Mouse (Mus musculus): ENCODE measurements at regions not wholly inside any gene's neighbourhood (a gene's known extent, or its start where the extent isn't known, plus 50 kb on each side); places are given as distances from the start of the nearest gene placed in this dataset.

DNA sequence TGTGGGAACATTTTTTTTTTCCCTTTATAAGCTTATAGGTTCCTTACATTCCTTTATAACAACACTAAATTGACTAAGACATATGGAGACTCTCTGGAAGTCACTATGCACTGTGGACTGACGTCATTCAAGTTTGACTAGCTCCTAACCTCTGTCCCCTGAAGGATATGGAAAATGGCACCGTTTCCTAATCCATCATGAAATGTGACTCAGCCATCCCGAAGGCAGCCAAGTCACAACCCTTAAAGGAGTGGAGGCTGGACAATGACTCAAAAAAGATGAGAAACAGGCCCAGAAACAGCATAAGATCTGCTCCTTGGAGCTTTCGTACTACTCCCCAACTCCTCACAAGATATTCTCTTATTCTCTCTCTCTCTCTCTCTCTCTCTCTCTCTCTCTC lies 253.5 kb downstream of the Hhipl2 start:
- 86% methylated on average over 4 of the region's 4 CpGs for WGBS
- Histone ChIP-seq H3K9me3 (ENCODE audit: control insufficient read depth, low read length) (0 out of 2 replicates have a peak, but pooled peaks cover 2% of the 10 kb centered on the region), H3K4me1 (replicated peaks; ENCODE audit: control insufficient read depth, insufficient read depth, low read length) (no peaks in the 10 kb centered on the region), H3K27ac (ENCODE audit: low read depth, low read length) (no peak overlapping the region), H3K27me3 (ENCODE audit: control insufficient read depth, insufficient read depth, low read length) (no peaks in the 10 kb centered on the region), H3K36me3 (ENCODE audit: control insufficient read depth, insufficient read depth, low read length) (no peaks in the 10 kb centered on the region), H3K9ac (ENCODE audit: low read depth, low read length) (no peak overlapping the region), H3K4me2 (replicated peaks; ENCODE audit: low read depth, low read length) (no peak overlapping the region), H3K4me3 (ENCODE audit: low read depth, low read length) (no peak overlapping the region)
- ATAC-seq (ENCODE audit: low FRiP score): no peak
- DNase-seq (ENCODE audit: low spot score): no peak

GRCm38 (mm10) chr1:183672521-183672920 lies 254.5 kb downstream of the Hhipl2 start:
- Histone ChIP-seq H3K9ac (ENCODE audit: low read depth, low read length) (no peak overlapping the region), H3K9me3 (ENCODE audit: control insufficient read depth, low read length) (no peaks in the 10 kb centered on the region), H3K27me3 (ENCODE audit: control insufficient read depth, insufficient read depth, low read length) (no peaks in the 10 kb centered on the region), H3K27ac (ENCODE audit: low read depth, low read length) (no peak overlapping the region), H3K4me3 (ENCODE audit: low read depth, low read length) (no peak overlapping the region), H3K36me3 (ENCODE audit: control insufficient read depth, insufficient read depth, low read length) (no peaks in the 10 kb centered on the region), H3K4me2 (replicated peaks; ENCODE audit: low read depth, low read length) (no peak overlapping the region), H3K4me1 (replicated peaks; ENCODE audit: control insufficient read depth, insufficient read depth, low read length) (no peaks in the 10 kb centered on the region)
- WGBS: 87% methylated on average over 5 of the region's 5 CpGs
- no peak for ATAC-seq (ENCODE audit: low FRiP score)
- DNase-seq (ENCODE audit: low spot score): no peak

GRCm38 (mm10) chr1:183677585-183677984 lies 259.6 kb downstream of the Hhipl2 start:
- Histone ChIP-seq H3K27me3 (ENCODE audit: control insufficient read depth, insufficient read depth, low read length) (no peaks in the 10 kb centered on the region), H3K4me1 (replicated peaks; ENCODE audit: control insufficient read depth, insufficient read depth, low read length) (no peaks in the 10 kb centered on the region), H3K36me3 (ENCODE audit: control insufficient read depth, insufficient read depth, low read length) (no peaks in the 10 kb centered on the region), H3K4me3 (ENCODE audit: low read depth, low read length) (no peak overlapping the region), H3K27ac (ENCODE audit: low read depth, low read length) (no peak overlapping the region), H3K4me2 (replicated peaks; ENCODE audit: low read depth, low read length) (no peak overlapping the region), H3K9me3 (ENCODE audit: control insufficient read depth, low read length) (no peaks in the 10 kb centered on the region), H3K9ac (ENCODE audit: low read depth, low read length) (no peak overlapping the region)
- ATAC-seq (ENCODE audit: low FRiP score) (no peak), DNase-seq (ENCODE audit: low spot score) (no peak)
- 91% methylated on average over 4 of the region's 4 CpGs for WGBS

GRCm38 (mm10) chr1:183679949-183680348 lies 261.9 kb downstream of the Hhipl2 start:
- Histone ChIP-seq H3K4me1 (replicated peaks; ENCODE audit: control insufficient read depth, insufficient read depth, low read length) (no peaks in the 10 kb centered on the region), H3K27ac (ENCODE audit: low read depth, low read length) (no peak overlapping the region), H3K4me3 (ENCODE audit: low read depth, low read length) (no peak overlapping the region), H3K27me3 (ENCODE audit: control insufficient read depth, insufficient read depth, low read length) (no peaks in the 10 kb centered on the region), H3K4me2 (replicated peaks; ENCODE audit: low read depth, low read length) (no peak overlapping the region), H3K36me3 (ENCODE audit: control insufficient read depth, insufficient read depth, low read length) (no peaks in the 10 kb centered on the region), H3K9ac (ENCODE audit: low read depth, low read length) (no peak overlapping the region), H3K9me3 (ENCODE audit: control insufficient read depth, low read length) (no peaks in the 10 kb centered on the region)
- 68% methylated on average over 11 of the region's 11 CpGs for WGBS
- DNase-seq (ENCODE audit: low spot score) (no peak), ATAC-seq (ENCODE audit: low FRiP score) (no peak)

- no peak for ATAC-seq (ENCODE audit: low FRiP score)
Measured at GRCm38 (mm10) chr1:183686056-183686455, 268.0 kb downstream of the Hhipl2 start.

DNA sequence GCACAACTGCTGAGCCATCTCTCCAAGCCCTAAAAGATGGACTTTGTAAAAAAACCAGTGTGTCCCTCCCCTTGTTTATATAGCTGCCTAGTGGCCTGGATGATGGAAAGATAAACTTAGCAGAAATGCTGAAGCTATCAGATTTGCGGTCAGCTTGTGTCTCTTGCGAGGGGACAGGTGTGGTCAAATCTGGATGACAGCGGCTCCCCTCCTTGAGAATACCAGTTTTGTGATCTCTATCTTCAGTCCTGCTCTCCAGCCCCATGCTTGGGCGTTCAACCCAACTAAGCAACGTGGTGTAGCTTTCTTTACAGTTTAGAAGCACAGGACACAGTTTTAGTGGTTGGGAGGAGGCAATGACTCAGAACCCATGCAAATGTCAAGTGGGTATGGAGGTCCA lies 274.7 kb downstream of the Hhipl2 start:
- no peaks in the 10 kb centered on the region for H3K27me3 ChIP-seq (ENCODE audit: control insufficient read depth, insufficient read depth, low read length)
- ATAC-seq (ENCODE audit: low FRiP score): no peak
- H3K4me1 ChIP-seq (replicated peaks; ENCODE audit: control insufficient read depth, insufficient read depth, low read length): no peaks in the 10 kb centered on the region
- no peak overlapping the region for H3K4me2 ChIP-seq (replicated peaks; ENCODE audit: low read depth, low read length)
- H3K27ac ChIP-seq (ENCODE audit: low read depth, low read length): no peak overlapping the region
- H3K9me3 ChIP-seq (ENCODE audit: control insufficient read depth, low read length): no peaks in the 10 kb centered on the region
- no peak overlapping the region for H3K9ac ChIP-seq (ENCODE audit: low read depth, low read length)
- DNase-seq (ENCODE audit: low spot score): no peak
- no peaks in the 10 kb centered on the region for H3K36me3 ChIP-seq (ENCODE audit: control insufficient read depth, insufficient read depth, low read length)
- WGBS: 85% methylated on average over 5 of the region's 5 CpGs
- H3K4me3 ChIP-seq (ENCODE audit: low read depth, low read length): no peak overlapping the region

More at GRCm38 (mm10) chr1:183686056-183686455, 268.0 kb downstream of the Hhipl2 start:
- H3K27me3 ChIP-seq (ENCODE audit: control insufficient read depth, insufficient read depth, low read length): no peaks in the 10 kb centered on the region
- H3K4me3 ChIP-seq (ENCODE audit: low read depth, low read length): no peak overlapping the region
- H3K36me3 ChIP-seq (ENCODE audit: control insufficient read depth, insufficient read depth, low read length): no peaks in the 10 kb centered on the region
- WGBS: 81% methylated on average over 5 of the region's 5 CpGs
- no peaks in the 10 kb centered on the region for H3K4me1 ChIP-seq (replicated peaks; ENCODE audit: control insufficient read depth, insufficient read depth, low read length)
- H3K9me3 ChIP-seq (ENCODE audit: control insufficient read depth, low read length): no peaks in the 10 kb centered on the region
- no peak overlapping the region for H3K4me2 ChIP-seq (replicated peaks; ENCODE audit: low read depth, low read length)
- H3K27ac ChIP-seq (ENCODE audit: low read depth, low read length): no peak overlapping the region
- DNase-seq (ENCODE audit: low spot score): no peak
- no peak overlapping the region for H3K9ac ChIP-seq (ENCODE audit: low read depth, low read length)

- Histone ChIP-seq H3K27me3 (ENCODE audit: control insufficient read depth, insufficient read depth, low read length) (no peaks in the 10 kb centered on the region), H3K36me3 (ENCODE audit: control insufficient read depth, insufficient read depth, low read length) (no peaks in the 10 kb centered on the region), H3K27ac (ENCODE audit: low read depth, low read length) (no peak overlapping the region), H3K9ac (ENCODE audit: low read depth, low read length) (no peak overlapping the region), H3K4me3 (ENCODE audit: low read depth, low read length) (no peak overlapping the region), H3K9me3 (ENCODE audit: control insufficient read depth, low read length) (no peaks in the 10 kb centered on the region), H3K4me2 (replicated peaks; ENCODE audit: low read depth, low read length) (no peak overlapping the region), H3K4me1 (replicated peaks; ENCODE audit: control insufficient read depth, insufficient read depth, low read length) (no peaks in the 10 kb centered on the region)
- ATAC-seq (ENCODE audit: low FRiP score): no peak
- WGBS: 85% methylated on average over 11 of the region's 11 CpGs
- peak; percentile 39 for DNase-seq (ENCODE audit: low spot score)
Measured at GRCm38 (mm10) chr1:183699284-183699683, 281.3 kb downstream of the Hhipl2 start.

- Histone ChIP-seq H3K36me3 (ENCODE audit: control insufficient read depth, insufficient read depth, low read length) (no peaks in the 10 kb centered on the region), H3K4me2 (replicated peaks; ENCODE audit: low read depth, low read length) (no peak overlapping the region), H3K4me1 (replicated peaks; ENCODE audit: control insufficient read depth, insufficient read depth, low read length) (no peaks in the 10 kb centered on the region), H3K27me3 (ENCODE audit: control insufficient read depth, insufficient read depth, low read length) (no peaks in the 10 kb centered on the region), H3K9me3 (ENCODE audit: control insufficient read depth, low read length) (no peaks in the 10 kb centered on the region), H3K27ac (ENCODE audit: low read depth, low read length) (no peak overlapping the region), H3K4me3 (ENCODE audit: low read depth, low read length) (no peak overlapping the region), H3K9ac (ENCODE audit: low read depth, low read length) (no peak overlapping the region)
- no peak for DNase-seq (ENCODE audit: low spot score)
- WGBS: 90% methylated on average over 2 of the region's 2 CpGs
- ATAC-seq (ENCODE audit: low FRiP score): no peak
Measured at GRCm38 (mm10) chr1:183702888-183703287, 284.9 kb downstream of the Hhipl2 start.

DNA sequence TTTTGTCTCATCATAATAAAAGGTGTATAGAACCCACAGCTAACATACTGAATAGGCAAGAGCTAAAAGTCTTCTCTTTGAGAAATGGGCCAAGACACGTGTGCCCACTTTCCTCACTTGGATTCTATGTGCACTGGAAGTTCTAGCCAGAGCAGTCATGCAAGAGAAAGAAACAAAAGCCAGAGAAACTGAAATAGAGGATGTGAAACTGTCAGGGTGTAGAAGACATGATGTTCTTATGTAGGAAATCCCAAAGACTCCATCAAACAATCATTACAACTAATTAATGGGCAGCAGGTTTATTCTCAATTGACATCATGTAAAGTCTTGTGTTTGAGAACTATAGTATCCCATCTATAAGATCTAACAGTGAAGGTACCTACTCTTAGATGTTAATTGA lies 294.9 kb downstream of the Hhipl2 start:
- H3K36me3 ChIP-seq (ENCODE audit: control insufficient read depth, insufficient read depth, low read length): no peaks in the 10 kb centered on the region
- no peaks in the 10 kb centered on the region for H3K4me1 ChIP-seq (replicated peaks; ENCODE audit: control insufficient read depth, insufficient read depth, low read length)
- H3K9ac ChIP-seq (ENCODE audit: low read depth, low read length): no peak overlapping the region
- no peak overlapping the region for H3K4me2 ChIP-seq (replicated peaks; ENCODE audit: low read depth, low read length)
- no peak overlapping the region for H3K27ac ChIP-seq (ENCODE audit: low read depth, low read length)
- ATAC-seq (ENCODE audit: low FRiP score): no peak
- WGBS: 83% methylated on average over 1 of the region's 1 CpGs
- no peak for DNase-seq (ENCODE audit: low spot score)
- no peaks in the 10 kb centered on the region for H3K27me3 ChIP-seq (ENCODE audit: control insufficient read depth, insufficient read depth, low read length)
- no peaks in the 10 kb centered on the region for H3K9me3 ChIP-seq (ENCODE audit: control insufficient read depth, low read length)
- no peak overlapping the region for H3K4me3 ChIP-seq (ENCODE audit: low read depth, low read length)
